Mouse (Mus musculus) left cerebral cortex, adult 11 months (tissue): ENCODE data around the gene Kat8.
"Not testable (repeated sequence)": the region's sequence is repeated elsewhere in the genome, so short reads cannot be mapped to it uniquely, and the experiment has no call there.

Source experiments
- DNase-seq: peaks from one replicate; pipeline ENCODE4 v3.0.0; 2022; ENCODE audit warnings: low spot score

Kat8 gene

GRCm38 (mm10) chr7:127931351-127932135 is 19.2 kb downstream of the Kat8 start:
- no peak for DNase-seq

- no peak for DNase-seq
Measured at GRCm38 (mm10) chr7:127932273-127933031, 20.1 kb downstream of the Kat8 start.

GRCm38 (mm10) chr7:127934075-127934474 is 21.8 kb downstream of the Kat8 start:
- no peak for DNase-seq

GRCm38 (mm10) chr7:127935028-127935722 is 22.9 kb downstream of the Kat8 start:
- peak; percentile 94 for DNase-seq

- DNase-seq = no peak
Measured at GRCm38 (mm10) chr7:127935748-127936159, 23.4 kb downstream of the Kat8 start.

GRCm38 (mm10) chr7:127936216-127936884 is 24.0 kb downstream of the Kat8 start:
- DNase-seq = no peak

- DNase-seq = not testable (repeated sequence)
Measured at GRCm38 (mm10) chr7:127942097-127942496, 29.8 kb downstream of the Kat8 start.

GRCm38 (mm10) chr7:127944614-127945013 is 32.3 kb downstream of the Kat8 start:
- DNase-seq = no peak

GRCm38 (mm10) chr7:127946470-127947023 is 34.2 kb downstream of the Kat8 start, which contains the start of gene Prss36:
Prss36 (minus strand) TSS chr7:127946725.
- no peak for DNase-seq

- DNase-seq = no peak
Measured at GRCm38 (mm10) chr7:127952864-127953581, 40.7 kb downstream of the Kat8 start.

GRCm38 (mm10) chr7:127959364-127959763 is 47.0 kb downstream of the Kat8 start:
- DNase-seq = no peak

GRCm38 (mm10) chr7:127966371-127966918 is 54.1 kb downstream of the Kat8 start:
- DNase-seq = no peak

GRCm38 (mm10) chr7:127967004-127967921 is 54.9 kb downstream of the Kat8 start, which contains the start of gene Fus:
Fus (plus strand) TSS chr7:127967457.
- DNase-seq = peak; percentile 90

- DNase-seq = peak; percentile 59
Measured at GRCm38 (mm10) chr7:127967922-127968828, 55.9 kb downstream of the Kat8 start.

- DNase-seq = no peak
Measured at GRCm38 (mm10) chr7:127974413-127974930, 62.2 kb downstream of the Kat8 start.
